Mouse (Mus musculus) colon, adult 2 months (tissue): Measurements from ENCODE around the gene Clcn3. TPM values are rescaled to one million over a fixed set of nuclear protein-coding genes. Genes with fewer than 3 reads are reported as not detected.

ENCODE experiments used
- polyA plus RNA-seq: library from polyadenylated mRNA; depleted of rRNA; stranded (reverse); fragments of >200 nt; gene quantifications from 2 replicates; pipeline ENCODE4 v1.2.3, GENCODE M21; 2012; rRNA removed

The Clcn3 gene
- polyA plus RNA-seq = 13.6 and 14.7 TPM in 2 replicates

DNA sequence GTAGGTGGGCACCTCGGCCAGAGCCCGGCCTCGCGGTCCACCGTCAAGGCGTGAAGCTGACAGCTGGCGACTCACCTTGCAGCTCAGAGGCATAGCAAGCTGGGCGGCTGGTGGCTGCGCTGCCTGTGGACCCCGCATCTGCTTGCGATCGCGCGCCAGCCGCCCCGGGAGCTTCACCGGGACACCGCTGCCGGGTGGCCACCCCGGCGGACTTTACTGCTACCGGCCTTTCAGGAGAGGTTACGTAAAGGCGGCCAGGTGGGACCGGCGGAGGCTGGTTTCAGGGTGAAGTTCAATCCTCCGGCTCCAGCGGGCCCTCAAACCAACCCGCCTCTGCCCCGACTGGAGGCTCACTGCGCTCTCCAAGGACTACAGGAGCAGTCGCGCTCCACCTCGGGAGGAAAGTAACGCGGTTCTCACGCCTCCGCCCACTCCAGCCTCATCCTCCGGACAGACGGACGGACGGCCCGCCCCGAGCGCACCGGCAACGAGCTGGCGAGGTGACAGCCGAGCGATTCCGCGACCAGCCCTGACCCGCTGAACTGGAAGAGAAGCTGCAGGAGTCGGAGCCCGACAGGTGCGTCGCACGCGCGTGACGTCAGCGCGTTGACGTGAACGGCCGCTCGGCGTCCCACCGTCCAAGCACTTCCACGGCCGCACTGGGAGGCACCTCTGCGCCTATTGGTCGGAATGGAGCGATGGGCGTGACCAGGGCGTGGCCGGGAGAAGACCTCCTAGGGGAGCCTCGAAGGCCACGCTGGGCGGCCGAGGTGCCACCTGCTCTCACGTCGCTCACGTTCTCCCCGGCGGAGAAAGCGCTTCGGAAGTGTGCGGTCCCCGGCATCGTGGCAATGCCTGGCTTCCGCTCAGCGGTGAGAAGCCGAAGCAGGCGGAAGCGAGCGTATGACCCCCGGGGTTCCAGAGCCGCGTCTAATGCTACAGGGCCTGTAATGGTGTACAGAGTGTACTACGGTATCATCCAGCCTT is at the start of gene Clcn3:
TSS of gene Clcn3 (minus strand) at position 600 of the 987 bp plus-strand sequence.

GRCm38 (mm10) chr8:60992910-60993638 is 10.0 kb upstream of the Clcn3 start, which contains the start of gene Nek1:
Gene Nek1 (plus strand): TSS chr8:60993195.

GRCm38 (mm10) chr8:60889843-60890519 is 93.1 kb downstream of the Clcn3 start, which contains the start of gene Hpf1:
Gene Hpf1 (plus strand): TSS chr8:60890418.

Other genes with a start within 250 kb of the Clcn3 start
- gene Hpf1, start 92.9 kb downstream of the Clcn3 start, polyA plus RNA-seq = 1.9 and 3.3 TPM in 2 replicates
- gene Nek1, start 9.9 kb upstream of the Clcn3 start, polyA plus RNA-seq = 5.3 and 5.6 TPM in 2 replicates
- gene Sh3rf1, start 240.6 kb upstream of the Clcn3 start, polyA plus RNA-seq = 18.1 and 20.1 TPM in 2 replicates